Mouse (Mus musculus) forebrain, postnatal 0 days (tissue): ENCODE measurements at regions not wholly inside any gene's neighbourhood (a gene's known extent, or its start where the extent isn't known, plus 50 kb on each side); places are given as distances from the start of the nearest gene placed in this dataset.
A peak's percentile ranks its signal among the peaks of the same experiment; 100 is the strongest.

ENCODE experiments used
- ATAC-seq: fragments of 200-750 bp; cut with Nextera tagmentation; 2 replicates; pipeline ENCODE4 v1.8.0; 2017; ENCODE audit warnings: mild to moderate bottlenecking, moderate library complexity
- DNase-seq: peaks from one replicate; pipeline ENCODE4 v3.0.0-alpha.2; 2015
- H3K27ac ChIP-seq: fragments of 300-500 bp; sonication (generic); 2 replicates; pipeline ENCODE4 v1.5.1; 2014; ENCODE audit warnings: low read depth, mild to moderate bottlenecking, antibody characterized with exemption, low read length, moderate library complexity, mixed read lengths
- H3K27me3 ChIP-seq: fragments of 300-500 bp; sonication (generic); 2 replicates; pipeline ENCODE4 v1.6.1; 2014; ENCODE audit warnings: mild to moderate bottlenecking, low read length, mixed read lengths; ENCODE audit not compliant: insufficient read depth
- H3K36me3 ChIP-seq: fragments of 300-500 bp; sonication (generic); 2 replicates; pipeline ENCODE4 v1.6.1; 2014; ENCODE audit warnings: mild to moderate bottlenecking, moderate library complexity; ENCODE audit not compliant: insufficient read depth
- H3K4me1 ChIP-seq: fragments of 300-500 bp; sonication (generic); 2 replicates; pipeline ENCODE4 v1.6.1; 2014; ENCODE audit warnings: antibody characterized with exemption; ENCODE audit not compliant: insufficient read depth
- H3K4me2 ChIP-seq: fragments of 300-500 bp; sonication (generic); 2 replicates; pipeline ENCODE4 v1.6.1; 2014; ENCODE audit warnings: low read depth, mild to moderate bottlenecking, moderate library complexity
- H3K4me3 ChIP-seq: fragments of 300-500 bp; sonication (generic); 2 replicates; pipeline ENCODE4 v1.5.1; 2014; ENCODE audit warnings: low read depth, low read length, mixed read lengths
- H3K9ac ChIP-seq: fragments of 300-500 bp; sonication (generic); 2 replicates; pipeline ENCODE4 v1.6.1; 2014; ENCODE audit warnings: mild to moderate bottlenecking
- H3K9me3 ChIP-seq: fragments of 300-500 bp; sonication (generic); 2 replicates; pipeline ENCODE4 v1.6.1; 2016; ENCODE audit warnings: low read length
- CTCF ChIP-seq: sonication (generic); IDR thresholded peaks from 2 replicates; pipeline ENCODE4 v1.5.1; 2016; ENCODE audit warnings: antibody characterized with exemption, control low read depth, low read depth
- WGBS: fragments of 180-500 bp; shearing (Covaris S2); extraction: QIAGEN DNeasy Blood & Tissue Kit; methylation state at CpG from one replicate; pipeline ENCODE4 v1.1.7; 2014; 5-methylcytosine and 5-hydroxymethylcytosine counted together

- Histone ChIP-seq H3K9ac (no peak overlapping the region), H3K36me3 (no peaks in the 10 kb centered on the region), H3K4me3 (no peak overlapping the region), H3K4me2 (no peak overlapping the region), H3K4me1 (no peaks in the 10 kb centered on the region), H3K9me3 (no peaks in the 10 kb centered on the region), H3K27me3 (no peaks in the 10 kb centered on the region), H3K27ac (no peak overlapping the region)
- 64% methylated on average over 2 of the region's 2 CpGs for WGBS
- DNase-seq (no peak), ATAC-seq (peak; percentile 70; the same call in 1 of the 2 replicates)
- TF ChIP-seq CTCF: no peak
Observed at GRCm38 (mm10) chr1:113383717-113384116, 1519.0 kb upstream of the Dsel start.

DNA sequence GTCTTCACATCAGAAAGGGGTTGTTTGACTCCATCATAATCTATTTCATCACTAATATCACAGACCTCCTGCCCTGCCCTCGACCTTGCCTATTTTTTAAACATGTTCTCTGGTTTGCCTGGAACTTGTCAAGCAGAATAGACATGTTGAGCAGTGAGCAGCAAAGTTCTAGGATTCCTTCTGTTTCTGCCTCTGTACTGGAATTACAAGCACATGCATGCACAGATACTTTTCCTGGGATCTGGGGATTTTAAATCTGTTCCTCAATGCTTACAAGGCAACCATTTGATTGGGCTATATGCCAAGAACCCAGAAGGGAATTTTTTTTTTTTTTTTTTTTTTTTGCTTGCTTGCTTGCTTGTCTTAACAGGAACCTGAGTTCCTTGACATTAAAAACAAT, 1508.0 kb upstream of the Dsel start:
- ATAC-seq (0 out of 2 replicates have a peak, but pooled peaks have one; percentile 40), DNase-seq (no peak)
- Histone ChIP-seq H3K4me1 (no peaks in the 10 kb centered on the region), H3K9ac (no peak overlapping the region), H3K36me3 (no peaks in the 10 kb centered on the region), H3K4me3 (no peak overlapping the region), H3K27ac (no peak overlapping the region), H3K9me3 (no peaks in the 10 kb centered on the region), H3K4me2 (no peak overlapping the region), H3K27me3 (no peaks in the 10 kb centered on the region)
- 77% methylated on average over 1 of the region's 1 CpGs for WGBS
- TF ChIP-seq CTCF: no peak

DNA sequence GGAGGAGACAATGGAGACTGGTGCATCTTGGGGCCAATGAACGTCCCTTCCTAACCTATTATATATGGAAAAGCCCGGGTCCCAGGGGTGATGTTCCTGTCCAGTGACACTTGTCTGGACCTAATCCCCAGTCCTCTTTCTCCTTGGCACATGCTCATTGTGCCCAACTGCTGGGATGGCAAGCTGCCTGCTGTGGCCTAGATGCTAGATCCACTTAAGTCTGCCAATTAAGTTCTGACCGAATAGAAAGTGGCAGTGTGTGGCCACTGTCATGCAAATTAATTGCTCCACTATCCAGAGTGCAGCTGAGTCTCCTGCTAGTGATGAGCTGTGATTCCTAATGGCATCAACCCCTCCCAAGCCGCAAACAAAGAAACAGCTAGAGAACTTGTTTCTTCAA, 1493.5 kb upstream of the Dsel start:
- Histone ChIP-seq H3K27me3 (no peaks in the 10 kb centered on the region), H3K4me2 (no peak overlapping the region), H3K4me1 (no peaks in the 10 kb centered on the region), H3K36me3 (no peaks in the 10 kb centered on the region), H3K9ac (no peak overlapping the region), H3K4me3 (no peak overlapping the region), H3K27ac (no peak overlapping the region), H3K9me3 (no peaks in the 10 kb centered on the region)
- DNase-seq (peak; percentile 31), ATAC-seq (peak; percentile 48)
- TF ChIP-seq CTCF: no peak
- WGBS: 16% methylated on average over 4 of the region's 4 CpGs

GRCm38 (mm10) chr1:113308037-113308436, 1443.3 kb upstream of the Dsel start:
- Histone ChIP-seq H3K27me3 (no peaks in the 10 kb centered on the region), H3K4me2 (no peak overlapping the region), H3K4me1 (no peaks in the 10 kb centered on the region), H3K4me3 (no peak overlapping the region), H3K9me3 (no peaks in the 10 kb centered on the region), H3K36me3 (no peaks in the 10 kb centered on the region), H3K27ac (no peak overlapping the region), H3K9ac (no peak overlapping the region)
- 88% methylated on average over 2 of the region's 2 CpGs for WGBS
- DNase-seq (no peak), ATAC-seq (no peak)
- TF ChIP-seq CTCF: no peak

DNA sequence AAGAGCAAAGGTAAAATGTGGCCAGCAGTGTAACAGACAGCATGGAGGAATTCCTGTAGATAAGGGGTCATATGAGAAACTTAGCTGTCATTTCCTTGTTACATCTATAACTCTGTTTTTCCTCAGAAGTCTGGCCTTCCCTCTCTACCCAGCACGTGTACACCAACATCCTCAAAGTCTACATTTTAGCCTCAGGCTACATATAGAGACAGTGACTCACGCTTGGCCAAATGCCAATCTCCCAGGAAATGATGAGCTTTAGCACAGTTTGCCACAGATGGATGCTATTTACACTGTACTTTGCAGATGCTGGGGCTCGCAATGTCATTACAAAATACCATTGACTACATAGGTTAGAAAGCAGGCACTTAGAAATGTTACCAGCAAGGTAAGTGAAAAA, 1433.1 kb upstream of the Dsel start:
- H3K4me2 ChIP-seq: no peak overlapping the region
- H3K27ac ChIP-seq: no peak overlapping the region
- H3K4me3 ChIP-seq: no peak overlapping the region
- no peaks in the 10 kb centered on the region for H3K4me1 ChIP-seq
- no peaks in the 10 kb centered on the region for H3K36me3 ChIP-seq
- 60% methylated on average over 3 of the region's 3 CpGs for WGBS
- TF ChIP-seq CTCF: no peak
- DNase-seq (peak; percentile 57), ATAC-seq (peak; percentile 60)
- no peak overlapping the region for H3K9ac ChIP-seq
- H3K27me3 ChIP-seq: no peaks in the 10 kb centered on the region
- no peaks in the 10 kb centered on the region for H3K9me3 ChIP-seq

- TF ChIP-seq CTCF: no peak
- ATAC-seq (no peak), DNase-seq (no peak)
Observed at GRCm38 (mm10) chr1:113288242-113288641, 1423.5 kb upstream of the Dsel start.

DNA sequence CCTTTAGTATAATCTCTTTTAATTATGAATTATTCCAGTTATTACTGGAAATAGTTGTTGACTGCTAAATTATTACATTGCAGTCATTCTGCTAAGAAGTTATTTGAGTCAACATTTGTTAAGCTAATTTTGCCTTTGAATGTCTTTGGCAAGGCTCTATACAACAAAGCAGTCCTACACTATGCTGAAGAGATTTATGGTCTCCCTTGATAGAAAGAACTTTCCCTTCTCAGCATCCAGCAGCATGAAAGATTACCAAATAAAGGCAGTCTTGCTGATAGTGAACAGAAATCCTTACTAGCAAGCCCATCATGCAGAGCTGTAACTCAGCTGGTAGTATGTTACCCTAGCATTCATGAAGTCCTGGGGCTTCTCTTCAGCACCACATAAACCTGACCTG, 1419.4 kb upstream of the Dsel start:
- H3K4me1 ChIP-seq: no peaks in the 10 kb centered on the region
- no peak for TF ChIP-seq CTCF
- DNase-seq: no peak
- ATAC-seq: no peak
- no peaks in the 10 kb centered on the region for H3K9me3 ChIP-seq
- no peak overlapping the region for H3K4me3 ChIP-seq
- no peak overlapping the region for H3K27ac ChIP-seq
- H3K27me3 ChIP-seq: no peaks in the 10 kb centered on the region
- no peak overlapping the region for H3K9ac ChIP-seq
- H3K4me2 ChIP-seq: no peak overlapping the region
- H3K36me3 ChIP-seq: no peaks in the 10 kb centered on the region

More at GRCm38 (mm10) chr1:113288242-113288641, 1423.5 kb upstream of the Dsel start:
- no peak overlapping the region for H3K27ac ChIP-seq
- H3K4me3 ChIP-seq: no peak overlapping the region
- H3K4me2 ChIP-seq: no peak overlapping the region
- no peaks in the 10 kb centered on the region for H3K27me3 ChIP-seq
- H3K9me3 ChIP-seq: no peaks in the 10 kb centered on the region
- H3K4me1 ChIP-seq: no peaks in the 10 kb centered on the region
- H3K36me3 ChIP-seq: no peaks in the 10 kb centered on the region
- no peak overlapping the region for H3K9ac ChIP-seq

DNA sequence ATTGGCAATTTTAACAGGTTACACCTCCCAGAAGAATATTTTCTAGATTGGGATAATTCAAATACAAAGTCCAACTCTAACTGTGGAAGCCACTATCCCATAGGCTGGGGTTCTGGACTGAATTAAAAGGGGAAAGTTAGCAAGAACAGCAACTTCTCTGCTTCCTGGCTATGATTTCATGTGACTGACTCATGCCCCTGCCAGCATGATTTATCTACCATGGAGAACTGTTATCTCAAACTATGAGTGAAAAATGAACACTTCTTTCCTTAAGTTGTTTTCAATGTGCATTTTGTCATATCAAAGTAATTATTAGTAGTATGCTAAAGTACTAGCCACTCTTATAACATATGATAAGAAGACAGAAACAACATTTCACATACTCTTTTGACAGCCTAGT, 1394.7 kb upstream of the Dsel start:
- DNase-seq: no peak
- Histone ChIP-seq H3K9ac (no peak overlapping the region), H3K27me3 (no peaks in the 10 kb centered on the region), H3K36me3 (no peaks in the 10 kb centered on the region), H3K27ac (no peak overlapping the region), H3K4me2 (no peak overlapping the region), H3K9me3 (no peaks in the 10 kb centered on the region), H3K4me3 (no peak overlapping the region), H3K4me1 (no peaks in the 10 kb centered on the region)
- no peak for ATAC-seq
- no peak for TF ChIP-seq CTCF
